Mouse (Mus musculus): ENCODE results near the gene Meltf. TPM values are rescaled to one million over a fixed set of nuclear protein-coding genes. Genes with fewer than 3 reads are reported as not detected.
A peak's percentile ranks its signal among the peaks of the same experiment; 100 is the strongest.

Meltf gene
- under 1 TPM; 0.12 to 0.15 TPM for total RNA-seq (2021)

DNA sequence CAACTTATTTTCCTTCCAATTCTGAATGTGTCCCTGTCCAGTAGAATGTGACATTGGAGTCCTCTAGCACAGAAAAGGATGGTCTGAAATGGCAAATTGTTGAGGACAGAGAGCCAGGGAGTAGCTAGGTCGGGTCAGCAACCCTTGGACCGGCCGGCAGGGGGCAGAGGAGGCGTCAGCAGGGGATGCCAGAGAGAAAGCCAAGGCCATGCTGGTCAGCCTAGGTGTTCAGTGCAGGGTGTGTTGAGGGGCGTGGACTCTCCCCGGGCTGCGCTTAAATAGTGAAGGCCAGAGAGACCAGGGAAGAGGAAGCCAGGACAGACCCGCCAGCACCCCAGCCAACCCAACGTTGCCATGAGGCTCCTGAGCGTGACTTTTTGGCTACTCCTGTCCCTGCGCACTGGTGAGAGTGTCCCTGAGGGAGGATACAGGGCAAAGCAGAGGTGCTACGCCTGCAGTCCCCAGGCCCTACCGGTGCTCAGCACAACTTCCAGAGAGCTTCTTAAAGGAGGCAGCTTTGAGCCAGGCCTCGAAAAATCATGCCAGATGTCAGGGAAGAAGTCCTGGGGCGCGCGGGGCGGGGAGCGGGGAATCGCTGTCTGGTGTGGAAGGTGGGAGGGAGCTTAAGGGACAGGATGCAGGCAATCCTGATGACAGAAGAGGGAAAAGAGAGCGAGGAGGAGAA lies at the start of gene Meltf:
Gene Meltf (plus strand): TSS at position 238 of the 685 bp plus-strand sequence.
- peak; percentile 51 to 52 for DNase-seq

DNA sequence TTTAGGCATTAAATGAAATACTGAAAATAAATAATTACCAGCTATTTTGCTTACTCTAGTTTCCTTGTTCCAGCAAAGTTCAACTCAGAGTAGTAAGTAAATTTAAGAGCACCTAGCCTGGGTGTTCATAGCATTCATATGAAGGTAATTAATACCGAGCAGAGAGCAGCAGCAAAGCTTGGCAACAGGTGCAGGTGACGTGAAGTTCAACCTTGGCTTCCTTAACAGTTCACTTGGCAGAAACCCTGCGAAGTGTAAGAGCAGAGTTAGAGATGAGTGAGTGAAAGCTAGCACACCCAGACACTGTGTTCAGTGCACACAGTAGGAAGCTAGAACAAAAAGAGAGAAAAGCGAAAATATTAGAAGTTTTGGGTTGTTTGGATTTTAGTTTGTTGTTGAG lies 47.9 kb upstream of the Meltf start:
- DNase-seq = no peak

DNA sequence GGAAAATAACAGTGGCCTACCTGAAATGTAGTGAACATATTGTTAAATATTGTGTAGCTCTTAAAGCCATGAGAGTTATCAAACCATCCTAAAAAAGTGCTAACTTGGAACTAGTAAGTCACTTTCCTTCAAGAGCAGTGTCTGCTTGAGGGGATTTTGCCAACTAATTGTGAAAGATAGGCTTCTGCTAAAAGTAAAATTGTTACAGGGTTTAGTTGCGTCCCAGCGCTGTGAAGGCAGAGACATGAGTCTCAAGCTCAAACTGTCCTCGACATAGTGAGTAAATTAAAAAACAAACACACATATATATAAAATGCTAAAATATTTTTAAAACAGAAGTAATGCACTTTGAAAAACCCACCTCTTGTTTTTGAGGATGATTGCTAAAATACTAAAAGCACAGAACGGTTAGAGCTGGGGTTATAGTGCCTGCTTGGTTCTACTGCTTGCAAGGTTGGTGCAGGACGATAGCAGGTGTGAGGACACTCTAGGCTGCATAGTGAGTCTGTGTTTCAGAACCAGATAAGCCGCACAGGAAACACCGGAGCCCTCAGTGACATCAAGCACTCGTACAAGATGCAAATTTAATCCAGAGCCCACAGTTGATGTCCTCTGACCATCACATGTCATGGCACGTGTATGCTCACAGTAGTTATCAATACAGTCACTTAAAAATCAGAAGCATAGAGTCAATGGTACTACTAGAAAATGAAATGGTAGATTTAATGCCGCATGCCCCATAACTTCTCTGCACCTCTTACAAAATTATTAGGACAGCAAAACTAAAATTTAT lies 45.8 kb upstream of the Meltf start:
- no peak for DNase-seq

DNA sequence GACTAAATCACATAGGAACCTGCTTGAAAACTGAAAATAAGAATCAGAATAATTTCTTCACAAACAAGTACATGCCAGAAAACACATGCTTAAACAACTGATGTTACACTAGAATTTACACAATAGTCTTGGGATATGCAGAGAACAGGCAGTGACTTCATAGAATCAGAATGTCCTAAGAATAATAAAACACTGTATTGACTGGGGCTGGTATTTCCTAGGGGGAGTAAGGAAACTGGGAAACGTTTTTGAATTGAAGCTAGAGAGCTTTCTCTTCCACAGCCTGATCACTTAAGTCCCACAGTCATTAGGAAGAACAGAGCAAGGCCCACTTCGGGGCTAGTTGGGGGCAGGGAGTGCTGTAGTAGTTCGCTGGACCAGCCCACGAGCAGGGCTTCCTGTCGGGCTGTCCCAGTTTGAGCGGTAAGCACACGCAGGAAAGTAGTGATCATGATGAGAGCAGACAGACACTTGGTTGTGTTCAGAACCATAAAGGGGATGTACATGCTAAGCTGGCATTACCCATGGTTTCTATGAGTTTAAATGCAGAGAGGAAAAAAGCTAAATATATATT lies 44.5 kb upstream of the Meltf start:
- DNase-seq = no peak

DNA sequence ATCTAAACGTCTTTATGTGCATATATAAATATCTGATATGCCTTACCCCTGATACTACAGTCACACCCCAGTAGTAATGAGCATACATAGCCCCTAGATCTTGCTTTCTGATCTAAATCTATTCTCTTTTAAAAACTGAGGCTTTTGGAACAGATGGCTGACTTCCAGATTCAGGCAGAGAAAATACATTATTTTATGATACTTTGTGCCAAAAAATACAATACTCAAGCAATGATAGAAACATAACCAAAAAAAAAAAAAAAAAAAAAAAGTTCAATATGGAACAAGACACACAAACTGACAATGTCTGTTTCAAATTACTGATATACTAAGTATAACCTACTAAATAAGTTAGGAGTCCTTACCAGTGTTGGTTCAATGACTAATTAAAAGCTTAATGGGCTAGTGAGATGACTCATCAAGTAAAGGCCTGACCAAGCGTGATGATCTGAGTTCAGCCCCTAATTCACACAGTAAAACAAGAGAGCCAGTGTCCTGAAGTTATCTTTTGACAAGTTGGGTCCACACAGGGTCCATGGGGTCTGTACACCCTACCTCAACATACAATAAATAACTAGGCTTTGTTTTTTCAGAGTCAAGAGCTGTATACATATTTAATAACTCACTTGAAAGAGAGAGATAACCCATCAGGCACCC lies 43.8 kb upstream of the Meltf start:
- no peak for DNase-seq

DNA sequence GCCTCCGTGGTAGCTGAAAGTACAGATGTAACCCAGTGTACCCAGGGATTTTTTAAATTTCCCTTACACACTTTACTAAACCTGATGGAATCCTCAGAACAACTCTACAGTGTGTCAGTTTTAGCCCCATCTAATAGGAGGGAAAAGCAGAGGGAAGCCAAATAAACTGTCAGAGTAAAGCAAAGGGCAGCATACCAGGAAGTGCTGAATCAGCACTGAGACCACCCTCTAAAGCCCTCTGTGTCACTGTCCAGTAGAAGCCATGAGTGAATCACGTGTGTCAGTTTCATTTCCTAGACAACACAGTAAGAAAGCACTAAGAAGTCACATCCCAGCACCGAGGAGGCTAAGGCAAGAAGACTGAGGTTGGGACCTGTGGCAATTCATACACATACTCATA lies 41.2 kb upstream of the Meltf start:
- no peak for DNase-seq

DNA sequence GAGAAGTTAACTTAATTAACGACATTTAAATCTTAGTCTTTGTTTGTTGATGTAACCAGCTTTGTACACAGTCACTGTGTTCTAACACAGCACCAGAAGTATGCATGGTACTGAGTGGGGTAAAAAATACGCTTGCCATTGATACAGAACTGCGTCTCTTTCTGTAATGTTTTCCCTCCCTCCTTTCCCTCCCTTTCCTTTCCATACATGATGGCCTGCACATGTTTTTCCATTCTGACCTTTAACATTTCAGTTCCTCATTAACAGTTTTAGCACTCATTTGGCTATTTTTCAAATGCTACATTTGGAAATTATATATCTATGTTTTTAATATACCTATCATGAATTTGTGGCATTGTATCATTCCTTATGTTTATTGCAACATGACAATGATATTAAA lies 34.4 kb upstream of the Meltf start:
- DNase-seq = no peak

DNA sequence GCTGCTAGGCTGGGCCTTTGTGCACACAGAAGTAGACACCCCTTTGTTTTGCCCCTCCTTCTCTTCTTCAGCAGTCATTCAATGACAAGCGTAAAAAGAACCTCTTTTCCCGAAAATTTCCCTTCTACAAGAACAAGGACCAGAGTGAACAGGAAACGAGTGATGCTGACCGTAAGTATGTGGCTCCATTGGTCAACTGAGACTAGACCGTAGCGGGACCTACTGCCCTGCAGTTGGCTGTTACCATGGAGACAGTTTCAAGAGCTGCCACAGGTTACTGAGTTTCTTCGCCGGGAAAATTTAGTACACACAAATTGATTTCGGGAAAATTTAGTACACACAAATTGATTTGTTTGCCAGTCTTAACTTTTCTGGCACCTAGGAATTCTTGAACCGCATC lies 31.8 kb upstream of the Meltf start:
- no peak for DNase-seq

DNA sequence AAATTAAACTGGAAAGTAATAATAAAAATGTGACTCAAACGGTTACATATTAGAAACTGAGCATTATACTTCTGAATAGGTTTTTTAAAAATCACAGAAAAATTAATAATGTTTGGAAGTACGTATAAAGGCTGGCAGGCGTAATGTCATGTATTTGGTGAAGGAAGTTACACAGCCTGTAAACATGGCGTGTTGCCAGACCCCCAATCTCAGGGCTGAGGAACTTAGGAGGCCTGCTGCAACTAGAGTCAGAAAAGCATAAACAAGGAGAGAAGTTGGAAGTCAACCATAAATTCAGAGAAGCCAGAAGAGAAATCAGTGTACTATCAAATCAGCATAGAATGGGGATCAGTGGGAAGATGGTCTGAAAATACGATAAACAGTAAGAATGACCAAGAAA lies 14.7 kb upstream of the Meltf start:
- DNase-seq = no peak

DNA sequence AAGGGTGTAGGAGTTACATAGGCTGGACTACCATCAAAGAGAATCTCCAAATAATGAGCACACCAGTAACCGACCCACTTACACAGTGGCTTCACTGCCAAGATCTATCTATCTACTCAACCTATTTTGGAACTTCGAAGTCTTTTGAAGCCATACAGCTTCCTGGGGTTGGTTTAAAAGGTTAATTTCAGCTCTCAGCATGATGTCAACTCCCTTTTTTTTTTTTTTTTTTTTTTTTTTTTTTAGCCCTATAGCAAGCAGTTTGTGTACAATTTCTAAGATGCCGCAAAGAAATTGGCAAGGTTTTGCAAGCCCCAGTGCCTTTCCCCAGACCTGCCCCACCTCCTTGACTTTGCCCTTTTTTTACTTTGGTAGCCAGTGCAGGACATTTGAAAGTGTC lies 13.4 kb upstream of the Meltf start:
- DNase-seq = no peak

DNA sequence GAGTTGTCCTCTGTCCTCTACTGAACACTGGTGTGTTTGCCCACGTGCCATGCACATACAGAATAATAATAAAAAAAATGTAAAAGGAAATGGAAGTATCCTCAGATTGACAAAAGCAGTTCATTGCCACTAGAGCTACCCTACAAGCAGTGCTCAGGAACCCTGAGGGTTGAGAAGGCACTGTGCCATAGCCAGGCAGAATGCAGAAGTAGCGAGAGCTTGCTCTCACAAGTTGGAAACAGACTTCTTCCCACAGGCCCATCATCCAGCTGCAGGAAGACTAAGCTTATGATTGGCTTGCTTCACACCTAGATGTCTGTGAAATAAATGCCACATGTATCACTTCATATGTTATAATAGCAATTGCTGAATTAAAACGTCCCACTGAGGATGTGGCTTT lies 11.7 kb upstream of the Meltf start:
- no peak for DNase-seq

DNA sequence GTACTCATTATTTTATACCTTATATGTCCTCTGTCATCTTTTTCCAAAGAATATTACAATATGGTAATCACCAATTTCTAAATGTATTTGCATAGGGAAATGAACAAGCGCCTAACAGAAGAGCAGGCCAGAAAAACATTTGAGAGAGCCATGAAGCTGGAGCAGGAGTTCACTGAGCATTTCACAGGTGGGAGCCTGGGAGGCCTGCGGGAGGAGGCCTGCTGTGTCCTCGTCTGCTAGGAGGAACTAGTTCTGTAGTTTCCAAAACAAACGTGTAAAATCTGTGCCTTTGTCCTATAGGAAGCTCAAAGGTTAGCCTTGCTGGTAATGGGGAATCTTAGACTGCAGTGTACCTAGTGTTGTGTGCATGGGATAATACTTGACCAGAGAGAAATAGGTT lies 10.9 kb upstream of the Meltf start:
- no peak for DNase-seq

DNA sequence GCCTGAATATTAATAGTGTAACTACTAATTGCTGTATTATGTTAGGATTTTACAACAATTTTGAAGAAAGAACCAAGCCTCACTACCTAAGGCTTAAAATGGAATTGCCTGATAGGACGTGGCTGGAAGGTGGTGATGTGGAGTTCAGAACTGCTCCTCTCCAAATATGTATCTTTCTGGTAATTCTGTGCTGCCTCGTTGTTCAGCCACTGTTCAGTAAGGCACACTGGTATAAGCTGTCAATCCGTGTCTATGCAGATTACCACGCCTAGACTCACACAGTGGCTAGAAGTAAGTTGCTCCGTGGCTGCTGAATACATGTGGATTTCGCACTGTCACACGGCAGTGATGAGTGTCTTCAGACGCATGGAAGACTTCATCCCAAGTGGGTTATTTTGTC lies 4.9 kb upstream of the Meltf start:
- DNase-seq = no peak

DNA sequence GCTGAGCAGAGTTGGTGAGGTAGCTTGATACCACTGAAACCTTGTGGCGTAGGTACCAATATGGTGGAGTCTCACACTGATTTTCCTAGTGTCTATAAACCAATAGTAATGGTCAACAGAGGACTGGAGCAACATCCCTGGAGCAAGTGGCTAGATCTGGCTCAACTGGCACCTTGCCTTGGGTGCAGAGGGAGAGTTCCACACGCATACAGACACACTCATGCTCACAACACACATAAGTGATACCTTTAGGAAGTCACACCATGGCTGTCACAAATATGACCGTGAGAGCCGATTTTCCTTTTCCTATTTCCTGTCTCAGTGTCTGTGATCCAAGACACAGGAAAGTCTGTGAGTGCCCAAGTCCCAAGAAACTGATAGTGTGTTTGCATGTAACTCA lies 3.2 kb upstream of the Meltf start:
- no peak for DNase-seq

DNA sequence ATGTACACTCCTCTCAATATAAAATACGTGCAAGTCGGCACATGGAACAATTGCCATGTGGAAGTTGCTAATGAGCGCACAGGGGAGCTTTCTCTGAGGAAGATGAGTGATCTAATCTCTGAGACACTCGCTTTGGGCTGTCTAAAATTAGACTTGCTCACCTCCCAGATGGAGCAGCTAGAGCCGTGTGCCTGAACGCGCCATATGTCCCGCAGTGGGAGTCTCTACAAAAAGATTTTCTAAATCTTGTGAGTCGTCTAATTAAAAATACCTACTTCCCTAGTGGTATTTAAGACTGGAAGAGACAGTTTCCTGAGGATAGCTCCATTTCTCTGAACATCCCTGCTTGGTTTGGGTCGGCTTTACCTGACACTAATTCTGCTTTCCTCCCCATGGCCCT lies 2.2 kb upstream of the Meltf start:
- DNase-seq = peak; percentile 40 to 52

DNA sequence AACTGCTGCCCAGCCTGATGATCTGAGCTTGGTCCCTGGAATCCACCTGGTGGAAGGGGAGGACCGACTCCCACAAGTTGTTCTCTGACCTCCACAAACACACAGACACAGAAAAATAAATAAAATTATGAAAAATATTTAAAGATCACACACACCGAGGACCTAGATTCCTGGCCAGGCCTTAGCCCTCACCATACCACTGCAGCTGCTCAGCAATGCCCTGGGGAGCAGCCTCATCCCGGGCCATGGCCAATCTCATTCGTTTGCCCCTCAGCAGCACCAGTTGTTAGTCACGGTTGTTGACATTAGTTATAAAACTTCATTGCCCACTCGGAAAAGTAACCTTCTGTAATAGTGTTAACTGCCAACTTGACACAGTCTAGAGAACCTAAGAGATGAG lies 558 bp upstream of the Meltf start:
- DNase-seq = no peak

DNA sequence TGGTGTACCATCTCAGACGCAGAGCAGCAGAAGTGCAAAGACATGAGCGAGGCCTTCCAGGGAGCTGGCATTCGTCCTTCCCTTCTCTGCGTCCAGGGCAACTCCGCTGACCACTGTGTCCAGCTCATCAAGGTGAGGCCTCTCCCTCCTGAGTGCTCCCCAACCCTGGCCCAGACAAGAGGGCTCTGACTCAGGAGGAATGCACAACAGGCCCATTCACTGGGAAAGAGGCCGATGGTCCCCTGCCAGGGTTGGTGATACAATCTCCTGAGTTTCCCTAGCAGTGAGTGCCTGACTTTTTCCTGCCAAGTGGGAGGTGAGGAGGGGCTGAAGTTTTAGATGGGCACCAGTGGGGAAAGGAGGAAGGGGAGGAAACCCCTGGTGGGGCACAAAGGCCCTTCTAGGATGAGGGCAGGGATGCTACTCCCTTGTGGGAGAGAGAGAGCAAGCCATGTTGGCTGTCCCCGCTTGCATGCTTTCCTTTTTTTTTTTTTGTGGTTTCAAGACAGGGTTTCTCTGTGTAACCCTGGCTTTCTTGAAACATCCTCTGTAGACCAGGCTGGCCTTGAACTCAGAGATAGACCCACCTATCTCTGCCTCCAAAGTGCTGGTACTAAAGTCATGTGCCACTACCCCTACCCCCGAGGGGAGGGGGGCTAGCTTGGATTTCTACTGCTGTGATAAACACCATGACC lies 1.7 kb downstream of the Meltf start:
- no peak for DNase-seq

DNA sequence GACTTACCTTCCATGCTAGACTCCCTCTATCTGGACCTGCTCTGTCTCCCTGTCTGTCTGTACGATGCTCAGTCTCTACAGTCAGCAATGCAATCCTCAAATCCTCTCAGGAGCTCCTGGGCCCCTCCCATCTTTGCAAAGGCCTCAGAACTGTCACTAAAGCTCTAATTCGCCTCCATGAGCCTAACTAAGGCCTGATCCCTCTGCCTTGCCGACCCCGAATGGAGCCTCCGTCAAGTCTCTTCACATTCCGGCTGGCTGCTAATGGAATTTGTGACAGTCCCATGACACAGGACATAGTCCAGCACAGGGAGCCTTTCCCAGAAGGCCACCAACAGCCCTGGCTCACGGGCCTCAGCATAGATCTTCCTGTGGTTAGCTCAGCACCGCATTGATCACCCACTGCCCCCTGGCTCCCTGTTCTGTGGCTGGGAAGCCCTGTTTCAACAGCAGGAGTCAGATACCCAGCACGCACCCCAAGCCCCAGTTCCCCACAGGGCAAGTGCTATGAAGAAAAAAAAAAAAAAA lies 3.8 kb downstream of the Meltf start:
- DNase-seq = no peak

DNA sequence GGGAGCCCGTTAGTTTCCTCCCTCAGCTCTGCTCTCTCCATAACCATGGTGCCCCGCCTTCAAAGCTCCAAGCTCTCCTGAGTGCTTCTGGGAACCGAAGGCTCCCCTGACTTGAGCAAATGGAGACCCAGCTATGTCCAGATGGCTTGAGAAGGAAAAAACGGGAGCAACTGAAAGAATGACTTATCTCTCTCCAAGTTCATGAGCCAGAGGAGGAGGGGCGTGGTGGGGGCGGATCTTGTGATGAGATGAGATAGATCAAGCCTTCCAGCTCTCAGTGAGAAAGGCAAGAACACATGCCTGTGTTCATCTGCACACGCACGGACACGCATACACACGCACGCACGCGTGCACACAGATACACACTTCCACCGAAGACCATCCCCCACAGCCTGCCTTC lies 4.7 kb downstream of the Meltf start:
- no peak for DNase-seq

DNA sequence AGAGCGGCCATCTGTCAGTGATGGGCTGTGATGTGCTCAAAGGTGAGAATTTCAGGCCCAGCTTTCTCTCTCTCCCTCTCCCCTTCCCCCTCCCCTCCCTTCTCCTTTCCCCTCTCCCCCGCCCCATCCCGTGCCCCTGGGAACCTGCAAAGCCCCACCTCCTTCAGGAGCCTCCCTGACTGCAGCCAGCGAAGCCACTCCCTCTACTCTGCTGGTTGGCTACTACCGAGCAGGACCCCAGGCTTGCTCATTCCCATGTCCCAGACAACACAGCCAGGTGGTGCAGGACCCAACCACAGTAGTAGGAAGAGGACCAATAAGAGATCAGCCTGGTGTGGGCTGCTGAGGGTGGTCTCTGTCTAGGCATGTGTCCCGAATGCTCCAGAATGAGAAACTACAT lies 5.3 kb downstream of the Meltf start:
- DNase-seq = no peak

DNA sequence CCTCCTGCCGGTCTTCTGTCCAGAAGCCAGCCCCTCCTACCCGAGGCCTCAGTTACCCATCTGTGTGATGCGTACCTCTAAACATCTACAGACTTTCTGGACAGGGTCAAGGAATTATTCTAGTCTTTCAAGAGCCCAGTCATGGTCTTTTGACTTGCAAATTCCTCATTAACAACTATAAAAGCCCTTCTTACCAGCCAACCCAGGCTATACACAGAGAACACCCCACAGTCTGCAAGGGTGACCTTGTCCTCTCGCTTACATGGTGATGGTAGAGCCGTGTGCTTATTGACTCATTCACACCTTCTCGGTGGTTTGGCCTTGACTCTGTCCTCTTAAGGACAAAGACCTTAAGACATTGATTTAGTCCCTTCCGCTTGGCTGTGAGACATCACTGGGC lies 12.3 kb downstream of the Meltf start:
- DNase-seq = no peak

DNA sequence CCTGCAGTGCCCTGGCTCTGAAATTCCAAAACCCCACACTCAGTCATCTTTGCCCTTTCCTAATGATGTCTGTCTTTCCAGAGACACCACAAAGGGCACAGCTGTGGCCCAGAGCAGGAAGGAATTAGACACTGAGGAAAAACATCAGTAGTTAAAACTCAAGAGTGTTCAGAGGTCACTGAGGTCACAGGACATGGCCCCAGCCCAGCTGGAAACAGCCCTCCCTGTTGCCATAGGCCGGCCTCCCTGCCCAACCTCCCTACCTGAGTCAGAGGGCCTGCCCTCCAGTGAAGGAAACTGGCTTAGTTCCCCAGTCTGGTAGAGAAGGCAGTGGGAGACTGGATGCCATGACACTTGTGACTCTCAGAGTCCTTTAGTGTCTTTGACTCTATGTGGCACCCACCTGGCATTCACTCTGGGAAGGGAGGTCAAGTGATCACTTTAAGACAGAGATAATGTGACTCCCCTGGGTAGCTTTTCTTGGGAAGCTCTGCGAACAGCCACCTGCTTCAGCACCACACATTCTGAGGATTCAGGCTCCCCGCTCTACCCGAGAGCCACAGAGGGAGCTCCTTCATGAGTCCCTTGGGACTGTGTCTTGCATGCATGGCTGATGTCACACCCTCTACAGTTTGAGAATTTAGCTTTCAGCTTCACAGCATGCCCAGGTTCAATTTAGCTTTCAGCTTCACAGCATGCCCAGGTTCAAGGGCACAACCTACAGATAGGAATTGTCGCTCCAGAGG lies 15.0 kb downstream of the Meltf start:
- no peak for DNase-seq

Data from layer of hippocampus, postnatal 36 days (tissue).